Mouse (Mus musculus): ENCODE results near the gene Tmem266.

GRCm38 (mm10) chr9:55325564-55326514, 874 bp upstream of the Tmem266 start:
- no peak for TF ChIP-seq CTCF (IDR thresholded peaks at IDR 0.05; ENCODE audit: control insufficient read depth, insufficient read depth, insufficient read length)
- no peak for TF ChIP-seq MAX (IDR thresholded peaks at IDR 0.05)
- TF ChIP-seq CEBPB (IDR thresholded peaks at IDR 0.05; ENCODE audit: low read depth): no peak
- no peak for TF ChIP-seq FOSL1 (IDR thresholded peaks at IDR 0.05; ENCODE audit: insufficient read depth, low read length, poor library complexity, severe bottlenecking)
- no peak for TF ChIP-seq MYOG (IDR thresholded peaks at IDR 0.05; ENCODE audit: control insufficient read depth, extremely low read depth, insufficient read length)
- no peak for TF ChIP-seq USF1 (IDR thresholded peaks at IDR 0.05; ENCODE audit: low read depth)

Data from C2C12 (cell line).